Mouse (Mus musculus): ENCODE results near the gene Btbd35f17.
"Not testable (repeated sequence)": the region's sequence is repeated elsewhere in the genome, so short reads cannot be mapped to it uniquely, and the experiment has no call there.

Gene Btbd35f17

DNA sequence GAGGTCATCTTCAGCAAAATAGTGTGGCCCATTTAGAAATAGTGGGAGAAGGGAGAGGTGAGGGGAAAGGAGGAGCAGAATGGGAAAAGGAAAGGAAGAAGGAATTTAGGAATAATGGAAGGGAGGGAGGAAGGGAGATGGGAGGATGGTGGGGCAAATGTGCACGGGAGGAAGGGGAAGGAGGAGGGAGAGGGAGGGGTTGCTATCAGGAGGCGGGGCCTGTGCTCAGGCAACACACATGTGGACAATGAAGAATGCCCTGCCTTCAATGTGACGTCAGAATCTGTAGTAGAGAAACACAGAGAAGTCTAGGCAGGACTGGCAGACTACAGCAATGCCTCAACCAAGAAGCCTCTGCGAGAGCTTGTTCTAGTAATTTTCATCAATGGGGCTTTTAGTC is at the start of gene Btbd35f17:
TSS of gene Btbd35f17 (plus strand) at position 301 of the 400 bp plus-strand sequence.
- not testable (repeated sequence) for DNase-seq

Measured in lung, postnatal 10 days (tissue).